Mouse (Mus musculus): ENCODE measurements around the gene Nt5c1a. TPM values are rescaled to one million over a fixed set of nuclear protein-coding genes. Genes with fewer than 3 reads are reported as not detected.

The Nt5c1a gene
- total RNA-seq (2014; fragmentation: Nextera tagmentation) (not detected in 2 replicates), total RNA-seq (2017) (not detected in 2 replicates), polyA plus RNA-seq (2012) (not detected in 2 replicates)

- TF ChIP-seq CTCF (IDR thresholded peaks at IDR 0.05; ENCODE audit: low read depth, low read length) (no peak), TAL1 (conservative IDR thresholded peaks at IDR 0.05; ENCODE audit: low read depth, low read length) (no peak), GATA1 (IDR thresholded peaks at IDR 0.05; ENCODE audit: borderline replicate concordance, low read length) (no peak), GATA2 (IDR thresholded peaks at IDR 0.05; ENCODE audit: borderline replicate concordance, low read depth, low read length) (no peak), POLR2AphosphoS5 (IDR thresholded peaks at IDR 0.05; ENCODE audit: insufficient replicate concordance, low read depth, low read length) (no peak)
- no peaks in the 10 kb centered on the region for H3K4me1 ChIP-seq (ENCODE audit: insufficient read depth, low read depth, low read length)
- ATAC-seq (ENCODE audit: extremely low read depth, insufficient number of reproducible peaks, low FRiP score, poor library complexity, severe bottlenecking) (no peak), DNase-seq (ENCODE audit: low spot score) (no peak)
- H3K9me3 ChIP-seq (replicated peaks), result no peaks in the 10 kb centered on the region
- no peaks in the 10 kb centered on the region for H3K36me3 ChIP-seq (replicated peaks)
- H3K27me3 ChIP-seq (ENCODE audit: insufficient read depth, low read length), result peaks cover 24% of the 10 kb centered on the region
- H3K4me3 ChIP-seq (ENCODE audit: low read depth, low read length), result no peak within 1 kb of the TSS
Measured at GRCm38 (mm10) chr4:123201186-123202093, at the start of gene Nt5c1a. Gene Nt5c1a (plus strand): TSS chr4:123201504.

- H3K4me3 ChIP-seq (ENCODE audit: low read depth, low read length), result no peak overlapping the region
- H3K4me1 ChIP-seq (ENCODE audit: insufficient read depth, low read depth, low read length), result no peaks in the 10 kb centered on the region
- TF ChIP-seq CTCF (IDR thresholded peaks at IDR 0.05; ENCODE audit: low read depth, low read length), result no peak
- no peak for TF ChIP-seq GATA2 (IDR thresholded peaks at IDR 0.05; ENCODE audit: borderline replicate concordance, low read depth, low read length)
- no peak for TF ChIP-seq TAL1 (conservative IDR thresholded peaks at IDR 0.05; ENCODE audit: low read depth, low read length)
- no peak for TF ChIP-seq POLR2AphosphoS5 (IDR thresholded peaks at IDR 0.05; ENCODE audit: insufficient replicate concordance, low read depth, low read length)
- no peak for TF ChIP-seq GATA1 (IDR thresholded peaks at IDR 0.05; ENCODE audit: borderline replicate concordance, low read length)
- H3K27me3 ChIP-seq (ENCODE audit: insufficient read depth, low read length), result peaks cover 19% of the 10 kb centered on the region
- DNase-seq (ENCODE audit: low spot score) (no peak), ATAC-seq (ENCODE audit: extremely low read depth, insufficient number of reproducible peaks, low FRiP score, poor library complexity, severe bottlenecking) (no peak)
- H3K9me3 ChIP-seq (replicated peaks), result no peaks in the 10 kb centered on the region
- H3K36me3 ChIP-seq (replicated peaks), result no peaks in the 10 kb centered on the region
Measured at GRCm38 (mm10) chr4:123152003-123152402, 49.3 kb upstream of the Nt5c1a start.

GRCm38 (mm10) chr4:123152976-123153375 is 48.3 kb upstream of the Nt5c1a start:
- Histone ChIP-seq H3K4me1 (ENCODE audit: insufficient read depth, low read depth, low read length) (no peaks in the 10 kb centered on the region), H3K27me3 (ENCODE audit: insufficient read depth, low read length) (peaks cover 13% of the 10 kb centered on the region), H3K4me3 (ENCODE audit: low read depth, low read length) (no peak overlapping the region), H3K36me3 (replicated peaks) (no peaks in the 10 kb centered on the region), H3K9me3 (replicated peaks) (no peaks in the 10 kb centered on the region)
- no peak for TF ChIP-seq GATA1 (IDR thresholded peaks at IDR 0.05; ENCODE audit: borderline replicate concordance, low read length)
- no peak for TF ChIP-seq GATA2 (IDR thresholded peaks at IDR 0.05; ENCODE audit: borderline replicate concordance, low read depth, low read length)
- TF ChIP-seq CTCF (IDR thresholded peaks at IDR 0.05; ENCODE audit: low read depth, low read length), result no peak
- no peak for TF ChIP-seq POLR2AphosphoS5 (IDR thresholded peaks at IDR 0.05; ENCODE audit: insufficient replicate concordance, low read depth, low read length)
- no peak for TF ChIP-seq TAL1 (conservative IDR thresholded peaks at IDR 0.05; ENCODE audit: low read depth, low read length)
- ATAC-seq (ENCODE audit: extremely low read depth, insufficient number of reproducible peaks, low FRiP score, poor library complexity, severe bottlenecking), result no peak
- no peak for DNase-seq (ENCODE audit: low spot score)

- H3K4me1 ChIP-seq (ENCODE audit: insufficient read depth, low read depth, low read length), result no peaks in the 10 kb centered on the region
- no peak for TF ChIP-seq TAL1 (conservative IDR thresholded peaks at IDR 0.05; ENCODE audit: low read depth, low read length)
- TF ChIP-seq CTCF (IDR thresholded peaks at IDR 0.05; ENCODE audit: low read depth, low read length), result no peak
- no peak for TF ChIP-seq GATA1 (IDR thresholded peaks at IDR 0.05; ENCODE audit: borderline replicate concordance, low read length)
- no peak for TF ChIP-seq GATA2 (IDR thresholded peaks at IDR 0.05; ENCODE audit: borderline replicate concordance, low read depth, low read length)
- TF ChIP-seq POLR2AphosphoS5 (IDR thresholded peaks at IDR 0.05; ENCODE audit: insufficient replicate concordance, low read depth, low read length), result no peak
- peaks cover 8% of the 10 kb centered on the region for H3K27me3 ChIP-seq (ENCODE audit: insufficient read depth, low read length)
- H3K4me3 ChIP-seq (ENCODE audit: low read depth, low read length), result no peak overlapping the region
- no peaks in the 10 kb centered on the region for H3K36me3 ChIP-seq (replicated peaks)
- no peak for DNase-seq (ENCODE audit: low spot score)
- ATAC-seq (ENCODE audit: extremely low read depth, insufficient number of reproducible peaks, low FRiP score, poor library complexity, severe bottlenecking), result no peak; the same call in 1 of the 2 replicates
- H3K9me3 ChIP-seq (replicated peaks), result no peaks in the 10 kb centered on the region
Measured at GRCm38 (mm10) chr4:123155004-123155403, 46.3 kb upstream of the Nt5c1a start.

GRCm38 (mm10) chr4:123155427-123155826 is 45.9 kb upstream of the Nt5c1a start:
- no peak for DNase-seq (ENCODE audit: low spot score)
- H3K9me3 ChIP-seq (replicated peaks), result no peaks in the 10 kb centered on the region
- peaks cover 8% of the 10 kb centered on the region for H3K27me3 ChIP-seq (ENCODE audit: insufficient read depth, low read length)
- H3K4me1 ChIP-seq (ENCODE audit: insufficient read depth, low read depth, low read length), result no peaks in the 10 kb centered on the region
- no peak for ATAC-seq (ENCODE audit: extremely low read depth, insufficient number of reproducible peaks, low FRiP score, poor library complexity, severe bottlenecking)
- H3K36me3 ChIP-seq (replicated peaks), result no peaks in the 10 kb centered on the region
- TF ChIP-seq GATA1 (IDR thresholded peaks at IDR 0.05; ENCODE audit: borderline replicate concordance, low read length) (no peak), GATA2 (IDR thresholded peaks at IDR 0.05; ENCODE audit: borderline replicate concordance, low read depth, low read length) (no peak), TAL1 (conservative IDR thresholded peaks at IDR 0.05; ENCODE audit: low read depth, low read length) (no peak), CTCF (IDR thresholded peaks at IDR 0.05; ENCODE audit: low read depth, low read length) (no peak), POLR2AphosphoS5 (IDR thresholded peaks at IDR 0.05; ENCODE audit: insufficient replicate concordance, low read depth, low read length) (no peak)
- no peak overlapping the region for H3K4me3 ChIP-seq (ENCODE audit: low read depth, low read length)

GRCm38 (mm10) chr4:123155840-123156239 is 45.5 kb upstream of the Nt5c1a start:
- DNase-seq (ENCODE audit: low spot score) (no peak), ATAC-seq (ENCODE audit: extremely low read depth, insufficient number of reproducible peaks, low FRiP score, poor library complexity, severe bottlenecking) (no peak)
- Histone ChIP-seq H3K9me3 (replicated peaks) (no peaks in the 10 kb centered on the region), H3K36me3 (replicated peaks) (no peaks in the 10 kb centered on the region), H3K4me3 (ENCODE audit: low read depth, low read length) (no peak overlapping the region), H3K27me3 (ENCODE audit: insufficient read depth, low read length) (peaks cover 11% of the 10 kb centered on the region), H3K4me1 (ENCODE audit: insufficient read depth, low read depth, low read length) (no peaks in the 10 kb centered on the region)
- TF ChIP-seq TAL1 (conservative IDR thresholded peaks at IDR 0.05; ENCODE audit: low read depth, low read length), result no peak
- TF ChIP-seq GATA2 (IDR thresholded peaks at IDR 0.05; ENCODE audit: borderline replicate concordance, low read depth, low read length), result no peak
- no peak for TF ChIP-seq GATA1 (IDR thresholded peaks at IDR 0.05; ENCODE audit: borderline replicate concordance, low read length)
- TF ChIP-seq CTCF (IDR thresholded peaks at IDR 0.05; ENCODE audit: low read depth, low read length), result no peak
- no peak for TF ChIP-seq POLR2AphosphoS5 (IDR thresholded peaks at IDR 0.05; ENCODE audit: insufficient replicate concordance, low read depth, low read length)

Measured in G1E (cell line).